Mouse (Mus musculus): ENCODE data around the gene Spsb2. TPM values are rescaled to one million over a fixed set of nuclear protein-coding genes. Genes with fewer than 3 reads are reported as not detected.
A peak's percentile ranks its signal among the peaks of the same experiment; 100 is the strongest.

Gene Spsb2
- total and polyA plus RNA-seq, 2 experiments from 2014 or later: 7.3 to 9.6 TPM

GRCm38 (mm10) chr6:124814858-124815774 is 6.7 kb downstream of the Spsb2 start:
- peaks cover 15% of the 10 kb centered on the region for H3K4me1 ChIP-seq (ENCODE audit: insufficient read depth, low read length)
- no peak for TF ChIP-seq CTCF (IDR thresholded peaks at IDR 0.05; ENCODE audit: low read depth)
- 65% methylated on average over 9 of the region's 9 CpGs for WGBS
- peak overlapping the region; percentile 88; the same call in 1 of the 2 replicates for H3K27ac ChIP-seq
- H3K9me3 ChIP-seq (ENCODE audit: low read length): no peaks in the 10 kb centered on the region
- H3K4me3 ChIP-seq (ENCODE audit: low read length): no peak overlapping the region
- no peak for ATAC-seq
- H3K9ac ChIP-seq (replicated peaks; ENCODE audit: low read length): no peak overlapping the region
- H3K27me3 ChIP-seq (ENCODE audit: insufficient read depth, low read length): no peaks in the 10 kb centered on the region
- H3K36me3 ChIP-seq (ENCODE audit: insufficient read depth, low read length): peaks cover 38% of the 10 kb centered on the region
- peak overlapping the region; percentile 89; the same call in 1 of the 2 replicates for H3K4me2 ChIP-seq (ENCODE audit: low read depth, low read length)
- peak; percentile 47 for DNase-seq (ENCODE audit: low spot score)

- no peak overlapping the region for H3K27ac ChIP-seq
- no peak overlapping the region for H3K4me3 ChIP-seq (ENCODE audit: low read length)
- no peak overlapping the region for H3K4me2 ChIP-seq (ENCODE audit: low read depth, low read length)
- no peak overlapping the region for H3K9ac ChIP-seq (replicated peaks; ENCODE audit: low read length)
- peaks cover 50% of the 10 kb centered on the region for H3K36me3 ChIP-seq (ENCODE audit: insufficient read depth, low read length)
- H3K9me3 ChIP-seq (ENCODE audit: low read length): no peaks in the 10 kb centered on the region
- 94% methylated on average over 4 of the region's 4 CpGs for WGBS
- DNase-seq (ENCODE audit: low spot score): no peak
- H3K4me1 ChIP-seq (ENCODE audit: insufficient read depth, low read length): peaks cover 13% of the 10 kb centered on the region
- no peak for TF ChIP-seq CTCF (IDR thresholded peaks at IDR 0.05; ENCODE audit: low read depth)
- no peaks in the 10 kb centered on the region for H3K27me3 ChIP-seq (ENCODE audit: insufficient read depth, low read length)
- no peak for ATAC-seq
Measured at GRCm38 (mm10) chr6:124816611-124817010, 8.2 kb downstream of the Spsb2 start.

- Histone ChIP-seq H3K4me2 (ENCODE audit: low read depth, low read length) (no peak overlapping the region), H3K9ac (replicated peaks; ENCODE audit: low read length) (no peak overlapping the region), H3K9me3 (ENCODE audit: low read length) (no peaks in the 10 kb centered on the region), H3K4me3 (ENCODE audit: low read length) (no peak overlapping the region), H3K27ac (no peak overlapping the region), H3K4me1 (ENCODE audit: insufficient read depth, low read length) (peaks cover 13% of the 10 kb centered on the region), H3K36me3 (ENCODE audit: insufficient read depth, low read length) (peaks cover 55% of the 10 kb centered on the region), H3K27me3 (ENCODE audit: insufficient read depth, low read length) (no peaks in the 10 kb centered on the region)
- DNase-seq (ENCODE audit: low spot score): no peak
- TF ChIP-seq CTCF (IDR thresholded peaks at IDR 0.05; ENCODE audit: low read depth): no peak
- ATAC-seq: no peak
- WGBS: 93% methylated on average over 11 of the region's 11 CpGs
Measured at GRCm38 (mm10) chr6:124817125-124817524, 8.7 kb downstream of the Spsb2 start.

- no peaks in the 10 kb centered on the region for H3K9me3 ChIP-seq (ENCODE audit: low read length)
- no peak for TF ChIP-seq CTCF (IDR thresholded peaks at IDR 0.05; ENCODE audit: low read depth)
Measured at GRCm38 (mm10) chr6:124817563-124817962, 9.1 kb downstream of the Spsb2 start.

GRCm38 (mm10) chr6:124817971-124818370 is 9.5 kb downstream of the Spsb2 start:
- no peaks in the 10 kb centered on the region for H3K9me3 ChIP-seq (ENCODE audit: low read length)
- no peak for ATAC-seq
- TF ChIP-seq CTCF (IDR thresholded peaks at IDR 0.05; ENCODE audit: low read depth): no peak
- no peak overlapping the region for H3K4me3 ChIP-seq (ENCODE audit: low read length)
- no peak overlapping the region for H3K4me2 ChIP-seq (ENCODE audit: low read depth, low read length)
- peaks cover 64% of the 10 kb centered on the region for H3K36me3 ChIP-seq (ENCODE audit: insufficient read depth, low read length)
- no peaks in the 10 kb centered on the region for H3K27me3 ChIP-seq (ENCODE audit: insufficient read depth, low read length)
- H3K4me1 ChIP-seq (ENCODE audit: insufficient read depth, low read length): peaks cover 6% of the 10 kb centered on the region
- no peak for DNase-seq (ENCODE audit: low spot score)
- no peak overlapping the region for H3K27ac ChIP-seq
- 92% methylated on average over 8 of the region's 8 CpGs for WGBS
- no peak overlapping the region for H3K9ac ChIP-seq (replicated peaks; ENCODE audit: low read length)

More at GRCm38 (mm10) chr6:124817563-124817962, 9.1 kb downstream of the Spsb2 start:
- Histone ChIP-seq H3K4me2 (ENCODE audit: low read depth, low read length) (no peak overlapping the region), H3K27ac (no peak overlapping the region), H3K9ac (replicated peaks; ENCODE audit: low read length) (no peak overlapping the region), H3K4me1 (ENCODE audit: insufficient read depth, low read length) (peaks cover 10% of the 10 kb centered on the region), H3K27me3 (ENCODE audit: insufficient read depth, low read length) (no peaks in the 10 kb centered on the region), H3K36me3 (ENCODE audit: insufficient read depth, low read length) (peaks cover 60% of the 10 kb centered on the region), H3K4me3 (ENCODE audit: low read length) (no peak overlapping the region)
- DNase-seq (ENCODE audit: low spot score) (no peak), ATAC-seq (no peak)
- 95% methylated on average over 8 of the region's 8 CpGs for WGBS

GRCm38 (mm10) chr6:124820891-124821290 is 12.4 kb downstream of the Spsb2 start:
- no peak overlapping the region for H3K4me2 ChIP-seq (ENCODE audit: low read depth, low read length)
- DNase-seq (ENCODE audit: low spot score) (no peak), ATAC-seq (no peak)
- H3K27ac ChIP-seq: no peak overlapping the region
- TF ChIP-seq CTCF (IDR thresholded peaks at IDR 0.05; ENCODE audit: low read depth): no peak
- H3K27me3 ChIP-seq (ENCODE audit: insufficient read depth, low read length): no peaks in the 10 kb centered on the region
- H3K4me1 ChIP-seq (ENCODE audit: insufficient read depth, low read length): no peaks in the 10 kb centered on the region
- 94% methylated on average over 5 of the region's 5 CpGs for WGBS
- H3K9ac ChIP-seq (replicated peaks; ENCODE audit: low read length): no peak overlapping the region
- no peak overlapping the region for H3K4me3 ChIP-seq (ENCODE audit: low read length)
- no peaks in the 10 kb centered on the region for H3K9me3 ChIP-seq (ENCODE audit: low read length)
- H3K36me3 ChIP-seq (ENCODE audit: insufficient read depth, low read length): peaks cover 92% of the 10 kb centered on the region

GRCm38 (mm10) chr6:124822049-124822448 is 13.6 kb downstream of the Spsb2 start:
- Histone ChIP-seq H3K4me1 (ENCODE audit: insufficient read depth, low read length) (no peaks in the 10 kb centered on the region), H3K9me3 (ENCODE audit: low read length) (no peaks in the 10 kb centered on the region), H3K27me3 (ENCODE audit: insufficient read depth, low read length) (no peaks in the 10 kb centered on the region), H3K9ac (replicated peaks; ENCODE audit: low read length) (no peak overlapping the region), H3K36me3 (ENCODE audit: insufficient read depth, low read length) (peaks cover 87% of the 10 kb centered on the region), H3K27ac (no peak overlapping the region), H3K4me2 (ENCODE audit: low read depth, low read length) (no peak overlapping the region), H3K4me3 (ENCODE audit: low read length) (no peak overlapping the region)
- TF ChIP-seq CTCF (IDR thresholded peaks at IDR 0.05; ENCODE audit: low read depth): no peak
- no peak for DNase-seq (ENCODE audit: low spot score)
- 92% methylated on average over 4 of the region's 4 CpGs for WGBS
- ATAC-seq: no peak
